ENCODE assay signal across 21 mouse cellular contexts in the genomic region with DNA sequence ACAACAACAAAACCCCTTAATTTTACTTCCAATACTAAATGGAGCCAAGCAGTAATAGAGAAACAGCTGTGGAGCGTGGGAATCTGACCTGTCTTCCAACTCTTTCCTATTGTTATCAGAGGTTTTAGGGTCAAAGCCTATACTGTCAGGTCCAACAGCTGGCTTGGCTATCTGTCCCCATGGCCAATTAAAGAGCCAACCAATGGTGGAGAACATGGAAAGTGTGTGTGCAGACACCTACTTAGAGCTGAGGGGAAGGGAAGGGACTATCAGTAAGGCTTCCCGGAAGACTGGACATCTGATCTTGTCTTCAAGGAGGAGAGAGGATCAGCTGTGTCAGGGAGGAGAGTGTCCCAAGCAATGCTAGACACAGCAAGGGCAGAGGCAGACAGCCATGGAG. TPM values are rescaled to one million over a fixed set of nuclear protein-coding genes. Genes with fewer than 3 reads are reported as not detected.
"Had no signal": no experiment of that assay in that cellular context is flagged by ENCODE, and none has a peak within 500 bp of the region (broad histone marks: within the 10 kb centered on the region; RNA-seq: fewer than 3 reads in every experiment).

No protein-coding gene starts in this region.

- DNase-seq: cerebellum, adult 8-10 months; cerebellum, adult 9-10 months; cerebellum, adult 9-11 months; cerebellum, postnatal 10 days; cerebellum, postnatal 14 days; cerebellum, postnatal 25 days; cerebellum, postnatal 36 days; embryo, embryonic 11 days; forebrain, postnatal 0 days; gastrocnemius, adult 2 months; gastrocnemius, postnatal 10 days; gastrocnemius, postnatal 14 days; gastrocnemius, postnatal 25 days; gastrocnemius, postnatal 36 days; heart, adult 18-20 months; heart, adult 2 months had no signal

RNA-seq across cellular contexts. Expression of gene Sbpl, which starts 6.0 kb away (rescaled TPM):
- total RNA-seq: common myeloid progenitor, adult 5-6 weeks; forebrain, postnatal 0 days; gastrocnemius, adult 18-20 months; gastrocnemius, adult 2 months; gastrocnemius, adult 8-10 months; gastrocnemius, postnatal 10 days; gastrocnemius, postnatal 14 days; gastrocnemius, postnatal 25 days; gastrocnemius, postnatal 36 days; gastrocnemius, postnatal 4 days; granulocyte monocyte progenitor cell, adult 5-6 weeks; heart, adult 18-20 months; heart, adult 2 months had no signal

RNA-seq across cellular contexts. Expression of gene Sbp, which starts 7.6 kb away (rescaled TPM):
- total RNA-seq: common myeloid progenitor, adult 5-6 weeks; forebrain, postnatal 0 days; gastrocnemius, adult 18-20 months; gastrocnemius, adult 2 months; gastrocnemius, adult 8-10 months; gastrocnemius, postnatal 10 days; gastrocnemius, postnatal 14 days; gastrocnemius, postnatal 25 days; gastrocnemius, postnatal 36 days; gastrocnemius, postnatal 4 days; granulocyte monocyte progenitor cell, adult 5-6 weeks; heart, adult 18-20 months; heart, adult 2 months had no signal

RNA-seq across cellular contexts. Expression of gene Prss30, which starts 31.3 kb away (rescaled TPM):
- total RNA-seq: common myeloid progenitor, adult 5-6 weeks; gastrocnemius, adult 18-20 months; gastrocnemius, adult 2 months; gastrocnemius, adult 8-10 months; gastrocnemius, postnatal 10 days; gastrocnemius, postnatal 14 days; gastrocnemius, postnatal 25 days; gastrocnemius, postnatal 36 days; gastrocnemius, postnatal 4 days; granulocyte monocyte progenitor cell, adult 5-6 weeks; heart, adult 18-20 months; heart, adult 2 months had no signal

RNA-seq across cellular contexts. Expression of gene Dcpp3, which starts 31.8 kb away (rescaled TPM):
- total RNA-seq: common myeloid progenitor, adult 5-6 weeks; forebrain, postnatal 0 days; gastrocnemius, adult 18-20 months; gastrocnemius, adult 2 months; gastrocnemius, adult 8-10 months; gastrocnemius, postnatal 10 days; gastrocnemius, postnatal 14 days; gastrocnemius, postnatal 25 days; gastrocnemius, postnatal 36 days; gastrocnemius, postnatal 4 days; granulocyte monocyte progenitor cell, adult 5-6 weeks; heart, adult 18-20 months; heart, adult 2 months had no signal

RNA-seq across cellular contexts. Expression of gene Prss22, which starts 48.8 kb away (rescaled TPM):
- total RNA-seq: common myeloid progenitor, adult 5-6 weeks; forebrain, postnatal 0 days; gastrocnemius, adult 18-20 months; gastrocnemius, adult 2 months; gastrocnemius, adult 8-10 months; gastrocnemius, postnatal 10 days; gastrocnemius, postnatal 14 days; gastrocnemius, postnatal 25 days; gastrocnemius, postnatal 36 days; gastrocnemius, postnatal 4 days; granulocyte monocyte progenitor cell, adult 5-6 weeks; heart, adult 18-20 months; heart, adult 2 months had no signal
